Mouse (Mus musculus) thymus, postnatal 0 days (tissue): ENCODE measurements at regions not wholly inside any gene's neighbourhood (a gene's known extent, or its start where the extent isn't known, plus 50 kb on each side); places are given as distances from the start of the nearest gene placed in this dataset.
A peak's percentile ranks its signal among the peaks of the same experiment; 100 is the strongest.

Experiments
- DNase-seq: peaks from one replicate; pipeline ENCODE4 v3.0.0-alpha.2; 2015; ENCODE audit warnings: low spot score

GRCm38 (mm10) chr13:115266164-115266563, 164.4 kb upstream of the Itga1 start:
- DNase-seq, result no peak

DNA sequence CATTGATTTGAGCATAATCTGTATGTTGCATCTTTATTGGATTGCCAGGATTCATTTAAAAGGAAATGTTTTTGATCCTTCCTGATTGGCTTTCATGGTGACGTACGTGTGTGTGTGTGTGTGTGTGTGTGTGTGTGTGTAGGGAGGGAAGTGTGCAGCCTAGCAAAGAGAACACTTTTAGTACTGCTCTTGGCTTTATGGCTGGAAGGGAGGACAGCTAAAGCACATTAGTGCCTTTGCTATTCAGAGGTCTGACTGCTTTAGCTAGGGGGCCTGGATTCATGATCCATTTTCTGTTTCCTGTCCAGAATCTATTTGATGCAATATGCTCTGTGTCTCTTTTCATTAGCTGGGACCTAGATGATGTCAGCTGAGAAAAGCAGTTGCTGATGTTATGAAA, 155.6 kb upstream of the Itga1 start:
- no peak for DNase-seq

- no peak for DNase-seq
Measured at GRCm38 (mm10) chr13:115252541-115252940, 150.8 kb upstream of the Itga1 start.

DNA sequence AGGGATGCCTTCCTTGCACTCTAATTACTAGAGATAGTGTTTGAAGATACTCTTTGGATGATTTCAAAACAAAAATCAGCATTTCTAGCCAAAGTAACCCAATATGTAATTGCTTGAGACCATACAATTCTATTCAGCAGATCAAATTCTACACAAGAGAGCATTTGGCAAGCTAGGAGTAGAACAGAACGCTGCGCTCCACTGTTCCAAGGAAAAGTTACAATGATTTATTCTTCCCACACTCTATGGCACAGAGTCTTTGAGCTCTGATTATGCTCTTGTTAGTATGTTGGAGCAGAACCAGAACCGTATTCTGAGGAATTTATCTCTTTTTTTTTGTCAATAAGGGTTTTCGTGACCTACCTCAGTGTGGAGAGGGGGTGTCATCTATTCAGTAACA, 130.2 kb upstream of the Itga1 start:
- no peak for DNase-seq

DNA sequence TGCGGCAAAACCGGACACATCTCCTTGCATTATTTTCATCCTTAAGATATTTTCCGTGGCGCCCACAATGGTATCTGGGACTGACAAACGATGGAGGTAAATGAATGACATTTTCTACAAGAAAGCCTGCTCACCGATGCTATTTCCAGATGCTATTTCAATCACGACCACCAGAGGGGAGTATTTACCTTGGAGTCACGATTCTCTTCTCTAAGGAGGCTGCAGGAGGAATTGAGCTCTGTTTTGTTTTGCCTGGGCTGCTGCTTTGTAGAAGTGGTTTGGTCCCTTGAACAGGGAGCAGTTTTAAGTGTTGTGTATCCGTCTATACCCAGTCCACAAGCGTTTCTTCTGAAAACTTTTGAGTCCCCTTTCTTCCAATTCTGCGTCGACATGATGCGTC, 128.7 kb upstream of the Itga1 start:
- peak; percentile 58 for DNase-seq

- no peak for DNase-seq
Measured at GRCm38 (mm10) chr13:115226824-115227223, 125.1 kb upstream of the Itga1 start.

GRCm38 (mm10) chr13:115219701-115220100, 117.9 kb upstream of the Itga1 start:
- DNase-seq, result no peak

GRCm38 (mm10) chr13:115211285-115211684, 109.5 kb upstream of the Itga1 start:
- DNase-seq, result no peak

GRCm38 (mm10) chr13:115210643-115211208, 109.0 kb upstream of the Itga1 start:
- no peak for DNase-seq

DNA sequence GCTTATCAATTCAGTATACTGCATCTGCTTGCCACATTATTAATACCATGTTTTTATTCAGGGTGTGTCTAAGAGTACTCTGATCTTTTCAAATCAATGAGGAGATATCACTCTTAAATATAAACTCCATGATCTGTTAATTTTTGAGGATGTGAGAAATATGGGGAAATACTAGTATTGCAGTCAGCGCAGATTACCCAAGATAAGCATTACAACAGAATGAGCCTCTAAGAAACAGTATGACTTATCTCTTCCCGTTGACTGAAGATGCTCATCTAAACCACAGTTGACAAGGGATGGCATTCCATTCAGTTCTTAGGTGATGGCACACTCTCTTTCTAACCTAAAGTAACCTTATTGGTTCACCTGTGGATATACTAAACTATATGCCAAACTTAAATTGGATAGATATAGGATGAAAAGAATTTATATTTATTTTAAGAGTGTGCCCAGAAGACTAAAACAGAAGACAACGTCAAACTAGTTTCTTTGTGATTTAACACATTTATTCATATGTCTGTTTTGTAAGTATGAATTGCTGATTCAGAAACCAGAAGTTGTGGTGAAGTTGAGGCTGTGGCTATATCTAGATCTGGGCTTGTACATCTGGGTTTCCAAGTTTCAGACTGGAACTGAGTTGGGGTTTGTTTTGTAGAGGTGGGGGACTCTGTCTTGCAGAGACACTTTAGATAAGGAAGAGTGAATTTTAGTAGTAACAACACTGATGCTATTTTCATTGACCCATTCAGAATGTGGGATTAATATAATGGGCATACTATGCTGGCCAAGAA, 107.8 kb upstream of the Itga1 start:
- no peak for DNase-seq

DNA sequence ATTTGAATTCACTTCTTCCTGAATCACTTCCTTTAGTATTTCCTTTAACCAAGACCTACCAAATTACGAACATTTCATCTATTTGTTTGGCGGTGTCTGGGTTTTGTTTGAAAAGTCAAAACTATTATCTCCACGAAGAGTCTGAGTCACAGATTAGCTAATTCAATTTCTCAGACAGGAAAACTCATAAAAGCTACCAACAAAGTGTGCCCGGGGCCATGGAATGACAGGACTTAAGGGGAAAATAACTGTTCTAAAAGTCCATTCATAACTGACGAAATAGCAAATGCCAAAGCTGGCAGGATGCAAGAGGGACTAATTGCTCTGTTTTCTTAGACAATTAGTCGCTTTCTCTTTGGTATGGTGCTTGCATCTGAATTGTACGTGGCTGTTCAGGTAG, 105.0 kb upstream of the Itga1 start:
- no peak for DNase-seq

DNA sequence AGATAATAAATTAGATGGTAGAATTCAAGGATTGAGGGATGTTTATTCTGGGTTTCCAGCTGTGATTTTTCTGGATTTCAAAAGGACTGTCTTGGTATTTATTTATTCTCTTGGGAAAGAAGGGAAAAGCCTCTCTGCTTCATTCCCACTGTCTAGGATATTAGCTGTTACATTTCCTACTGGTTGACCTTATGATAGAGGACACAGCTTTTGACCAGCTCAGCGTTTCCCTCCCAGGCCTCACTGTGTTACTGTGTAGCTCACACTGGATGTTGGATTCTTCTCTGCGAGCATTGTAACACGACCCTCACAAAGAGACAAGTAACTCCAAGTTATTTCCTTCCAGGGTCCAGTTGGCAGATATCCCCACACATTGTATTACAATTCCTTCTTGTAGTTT, 97.4 kb upstream of the Itga1 start:
- no peak for DNase-seq

GRCm38 (mm10) chr13:115188066-115188465, 86.3 kb upstream of the Itga1 start:
- DNase-seq, result no peak

DNA sequence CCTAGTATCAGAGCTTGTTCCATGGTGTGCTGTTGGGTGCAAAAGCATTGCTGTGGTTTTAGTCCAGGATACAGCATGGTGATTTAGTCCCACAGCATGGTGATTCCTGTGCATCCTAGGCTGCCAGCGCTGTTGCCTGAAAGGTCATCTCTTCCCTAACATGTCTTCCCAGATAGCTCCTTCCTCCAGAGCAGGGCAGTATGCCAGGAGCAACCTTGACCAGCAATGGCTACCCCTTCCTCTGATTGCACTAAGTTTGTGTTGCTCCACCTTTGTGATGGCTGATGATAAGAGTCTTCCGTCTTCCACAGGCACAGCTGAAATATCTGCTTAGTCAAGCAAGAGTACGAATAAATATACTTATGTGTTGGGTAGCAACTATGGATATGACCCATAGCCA, 85.6 kb upstream of the Itga1 start:
- no peak for DNase-seq

DNA sequence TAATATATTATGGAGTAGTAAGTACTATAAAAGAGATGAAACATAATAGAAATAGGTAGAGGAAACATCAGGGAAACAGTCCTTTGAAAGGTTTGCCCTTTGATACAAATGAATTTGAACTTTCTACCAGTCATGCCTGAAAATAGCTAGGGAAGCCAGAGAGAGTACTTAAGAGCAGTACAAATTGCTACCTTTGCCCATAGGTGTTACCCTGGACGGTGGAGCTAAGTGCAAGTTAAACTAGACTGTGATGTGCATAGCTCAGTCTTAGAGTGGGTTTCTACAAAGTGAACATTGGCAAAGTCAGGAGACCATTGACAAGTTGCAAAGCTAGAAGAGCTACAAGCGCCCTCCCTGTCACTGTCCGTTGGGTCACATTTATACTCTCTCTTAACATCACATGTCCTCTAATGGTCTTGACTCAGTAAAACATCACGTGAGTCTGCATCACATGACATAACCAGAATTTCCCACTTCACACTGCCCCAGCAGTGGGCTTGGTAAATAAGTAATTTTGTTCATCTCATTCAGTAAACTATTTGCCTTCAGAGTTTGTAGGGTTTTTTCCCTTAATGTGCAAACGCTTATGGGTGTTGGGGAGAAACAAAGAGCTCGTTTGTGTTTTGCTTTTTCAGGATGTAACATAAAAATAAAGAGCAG, 80.6 kb upstream of the Itga1 start:
- DNase-seq, result no peak

DNA sequence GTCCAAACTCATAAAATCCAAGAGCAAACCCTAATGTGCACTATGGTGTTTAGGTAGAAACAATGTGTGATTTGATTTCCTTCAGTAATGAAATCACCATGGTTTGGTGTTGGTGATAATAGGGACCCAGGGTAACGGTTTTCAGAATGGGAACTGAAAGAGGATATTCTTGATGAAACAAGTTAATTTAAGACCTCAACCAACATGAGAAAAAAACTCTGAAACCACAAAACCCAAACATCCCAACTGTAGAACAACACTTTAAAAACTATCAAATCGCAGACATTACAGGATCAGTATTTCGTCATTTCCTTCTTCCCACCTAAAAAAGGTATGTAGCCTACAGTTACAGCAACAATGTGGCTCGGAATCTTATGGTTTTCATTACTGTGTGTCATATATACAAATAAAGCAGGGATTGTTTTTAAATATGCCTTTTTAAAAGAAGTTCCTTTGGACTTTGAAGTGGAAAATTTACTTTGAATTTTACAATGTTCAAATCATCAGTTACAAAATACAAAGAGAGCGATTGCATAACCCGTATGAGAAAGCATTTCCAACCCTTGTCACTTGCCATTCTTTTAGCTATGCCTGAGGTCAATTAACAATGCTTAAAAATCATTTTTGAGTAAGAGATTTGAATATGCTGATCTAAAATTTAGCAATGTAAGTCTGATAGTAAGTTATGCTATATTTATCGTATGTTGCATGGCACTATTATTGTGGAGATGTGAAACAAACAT, 76.6 kb upstream of the Itga1 start:
- no peak for DNase-seq

- no peak for DNase-seq
Measured at GRCm38 (mm10) chr13:115171347-115172062, 69.7 kb upstream of the Itga1 start.

DNA sequence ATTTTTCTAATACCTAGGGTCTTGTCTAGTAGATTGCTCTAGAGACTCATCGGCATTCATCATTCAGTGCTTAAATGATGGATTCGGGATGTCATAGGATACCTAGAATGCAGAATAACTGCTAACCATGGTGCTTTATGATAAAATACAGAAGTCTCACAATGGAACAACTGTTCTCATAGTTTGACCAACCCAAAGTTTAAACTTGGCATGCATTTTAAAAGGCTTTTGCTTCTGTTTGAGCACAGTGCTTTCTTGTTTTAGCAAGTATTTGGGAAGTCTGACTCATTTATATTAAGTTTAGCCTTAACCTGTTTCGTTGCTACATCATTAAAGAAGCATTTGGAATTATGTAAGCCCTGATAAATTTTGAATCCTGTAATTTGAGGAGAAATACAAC, 64.2 kb upstream of the Itga1 start:
- no peak for DNase-seq

GRCm38 (mm10) chr13:115162689-115163413, 61.1 kb upstream of the Itga1 start:
- no peak for DNase-seq

- no peak for DNase-seq
Measured at GRCm38 (mm10) chr13:115159386-115159785, 57.6 kb upstream of the Itga1 start.
